Mouse (Mus musculus) small intestine, adult 2 months (tissue): ENCODE measurements around the gene Trappc12.

ENCODE experiments used
- CTCF ChIP-seq: fragments of 200-500 bp; IDR thresholded peaks from 2 replicates; pipeline ENCODE4 v1.5.1; 2012; ENCODE audit warnings: low read depth, mild to moderate bottlenecking, control low read depth, inconsistent platforms, low read length, moderate library complexity, mixed read lengths; ENCODE audit not compliant: insufficient replicate concordance, insufficient read length; ENCODE audit errors: extremely low read depth
- POLR2A ChIP-seq: fragments of 200-500 bp; IDR thresholded peaks from 2 replicates; pipeline ENCODE4 v1.6.1; 2012; ENCODE audit warnings: low read depth, mild to moderate bottlenecking, control low read depth, inconsistent platforms, low read length, moderate library complexity

- no peak for TF ChIP-seq POLR2A
- TF ChIP-seq CTCF = no peak
These were observed 49.7 kb downstream of the Trappc12 start for GRCm38 (mm10) chr12:28700561-28701025.
